Mouse (Mus musculus): ENCODE data around the gene Gbf1. TPM values are rescaled to one million over a fixed set of nuclear protein-coding genes. Genes with fewer than 3 reads are reported as not detected.

Gbf1 gene
- total and polyA plus RNA-seq, 3 experiments, result 39.9 to 49.3 (median 40.0) TPM

- H3K79me2 ChIP-seq (replicated peaks; ENCODE audit: control insufficient read depth, insufficient read depth, low read length), result no peaks in the 10 kb centered on the region
- DNase-seq, result no peak
- WGBS, result 58% methylated on average over 5 of the region's 5 CpGs
- no peaks in the 10 kb centered on the region for H3K4me1 ChIP-seq (ENCODE audit: control insufficient read depth, insufficient read depth, low read length)
- H3K4me3 ChIP-seq, result no peak overlapping the region
- no peaks in the 10 kb centered on the region; the same call in 1 of the 2 replicates for H3K36me3 ChIP-seq (ENCODE audit: control insufficient read depth, insufficient read depth, low read length)
- TF ChIP-seq POLR2A (IDR thresholded peaks at IDR 0.05; ENCODE audit: insufficient read depth, low read depth, low read length) (no peak), CTCF (IDR thresholded peaks at IDR 0.05) (no peak), EP300 (IDR thresholded peaks at IDR 0.05; ENCODE audit: insufficient read depth, low read depth, low read length) (no peak)
- no peak overlapping the region for H3K9ac ChIP-seq (ENCODE audit: low read depth, low read length)
- intact Hi-C loops (cut with DNase I), result no loop called here
- no peaks in the 10 kb centered on the region for H3K27me3 ChIP-seq (ENCODE audit: control insufficient read depth, insufficient read depth, low read length)
- H3K27ac ChIP-seq, result no peak overlapping the region
Observed at GRCm38 (mm10) chr19:46242416-46242815, 90.1 kb downstream of the Gbf1 start.

- intact Hi-C loops (cut with DNase I), result no loop called here
- WGBS, result 78% methylated on average over 5 of the region's 5 CpGs
- no peak overlapping the region for H3K27ac ChIP-seq
- no peak for DNase-seq
- no peaks in the 10 kb centered on the region for H3K79me2 ChIP-seq (replicated peaks; ENCODE audit: control insufficient read depth, insufficient read depth, low read length)
- H3K9ac ChIP-seq (ENCODE audit: low read depth, low read length), result no peak overlapping the region
- H3K4me3 ChIP-seq, result no peak overlapping the region
- H3K27me3 ChIP-seq (ENCODE audit: control insufficient read depth, insufficient read depth, low read length), result no peaks in the 10 kb centered on the region
- no peak for TF ChIP-seq EP300 (IDR thresholded peaks at IDR 0.05; ENCODE audit: insufficient read depth, low read depth, low read length)
- no peak for TF ChIP-seq CTCF (IDR thresholded peaks at IDR 0.05)
- no peak for TF ChIP-seq POLR2A (IDR thresholded peaks at IDR 0.05; ENCODE audit: insufficient read depth, low read depth, low read length)
- H3K36me3 ChIP-seq (ENCODE audit: control insufficient read depth, insufficient read depth, low read length), result no peaks in the 10 kb centered on the region; the same call in 1 of the 2 replicates
- no peaks in the 10 kb centered on the region for H3K4me1 ChIP-seq (ENCODE audit: control insufficient read depth, insufficient read depth, low read length)
Observed at GRCm38 (mm10) chr19:46244628-46245027, 92.3 kb downstream of the Gbf1 start.

- no peak for DNase-seq
- intact Hi-C loops (cut with DNase I), result no loop called here
- H3K9ac ChIP-seq (ENCODE audit: low read depth, low read length), result no peak overlapping the region
- H3K4me3 ChIP-seq, result no peak overlapping the region
- WGBS, result 19% methylated on average over 7 of the region's 7 CpGs
- H3K27me3 ChIP-seq (ENCODE audit: control insufficient read depth, insufficient read depth, low read length), result no peaks in the 10 kb centered on the region
- TF ChIP-seq EP300 (IDR thresholded peaks at IDR 0.05; ENCODE audit: insufficient read depth, low read depth, low read length) (no peak), CTCF (IDR thresholded peaks at IDR 0.05) (peak; percentile 53)
- no peaks in the 10 kb centered on the region for H3K79me2 ChIP-seq (replicated peaks; ENCODE audit: control insufficient read depth, insufficient read depth, low read length)
- H3K36me3 ChIP-seq (ENCODE audit: control insufficient read depth, insufficient read depth, low read length), result no peaks in the 10 kb centered on the region; the same call in 1 of the 2 replicates
- no peak overlapping the region for H3K27ac ChIP-seq
- H3K4me1 ChIP-seq (ENCODE audit: control insufficient read depth, insufficient read depth, low read length), result no peaks in the 10 kb centered on the region
Observed at GRCm38 (mm10) chr19:46248991-46249390, 96.7 kb downstream of the Gbf1 start.

- Histone ChIP-seq H3K36me3 (ENCODE audit: control insufficient read depth, insufficient read depth, low read length) (no peaks in the 10 kb centered on the region), H3K27me3 (ENCODE audit: control insufficient read depth, insufficient read depth, low read length) (no peaks in the 10 kb centered on the region), H3K27ac (no peak overlapping the region), H3K9ac (ENCODE audit: low read depth, low read length) (no peak overlapping the region), H3K4me3 (no peak overlapping the region), H3K79me2 (replicated peaks; ENCODE audit: control insufficient read depth, insufficient read depth, low read length) (no peaks in the 10 kb centered on the region), H3K4me1 (ENCODE audit: control insufficient read depth, insufficient read depth, low read length) (no peaks in the 10 kb centered on the region)
- WGBS, result 43% methylated on average over 7 of the region's 7 CpGs
- peak; percentile 94 for TF ChIP-seq CTCF (IDR thresholded peaks at IDR 0.05)
- no peak for TF ChIP-seq EP300 (IDR thresholded peaks at IDR 0.05; ENCODE audit: insufficient read depth, low read depth, low read length)
- DNase-seq, result no peak
- intact Hi-C loops (cut with DNase I), result loop anchor here (1.0 to 5.0 kb wide), 2 partner anchors 119 to 167 kb away; no protein-coding TSS in a partner anchor
Observed at GRCm38 (mm10) chr19:46254163-46254752, 101.9 kb downstream of the Gbf1 start.

- no peak for DNase-seq
- no peak overlapping the region for H3K4me3 ChIP-seq
- H3K36me3 ChIP-seq (ENCODE audit: control insufficient read depth, insufficient read depth, low read length), result peaks cover 3% of the 10 kb centered on the region
- no peak for TF ChIP-seq POLR2A (IDR thresholded peaks at IDR 0.05; ENCODE audit: insufficient read depth, low read depth, low read length)
- TF ChIP-seq EP300 (IDR thresholded peaks at IDR 0.05; ENCODE audit: insufficient read depth, low read depth, low read length), result no peak
- TF ChIP-seq CTCF (IDR thresholded peaks at IDR 0.05), result no peak
- WGBS, result 93% methylated on average over 7 of the region's 7 CpGs
- H3K27me3 ChIP-seq (ENCODE audit: control insufficient read depth, insufficient read depth, low read length), result no peaks in the 10 kb centered on the region
- H3K27ac ChIP-seq, result no peak overlapping the region
- no peak overlapping the region for H3K9ac ChIP-seq (ENCODE audit: low read depth, low read length)
- no peaks in the 10 kb centered on the region for H3K4me1 ChIP-seq (ENCODE audit: control insufficient read depth, insufficient read depth, low read length)
- intact Hi-C loops (cut with DNase I), result no loop called here
- H3K79me2 ChIP-seq (replicated peaks; ENCODE audit: control insufficient read depth, insufficient read depth, low read length), result no peaks in the 10 kb centered on the region
Observed at GRCm38 (mm10) chr19:46264762-46265161, 112.5 kb downstream of the Gbf1 start.

GRCm38 (mm10) chr19:46275307-46275706 is 123.0 kb downstream of the Gbf1 start:
- Histone ChIP-seq H3K4me1 (ENCODE audit: control insufficient read depth, insufficient read depth, low read length) (no peaks in the 10 kb centered on the region), H3K9ac (ENCODE audit: low read depth, low read length) (no peak overlapping the region), H3K4me3 (no peak overlapping the region), H3K79me2 (replicated peaks; ENCODE audit: control insufficient read depth, insufficient read depth, low read length) (no peaks in the 10 kb centered on the region), H3K36me3 (ENCODE audit: control insufficient read depth, insufficient read depth, low read length) (no peaks in the 10 kb centered on the region), H3K27ac (no peak overlapping the region), H3K27me3 (ENCODE audit: control insufficient read depth, insufficient read depth, low read length) (no peaks in the 10 kb centered on the region)
- no peak for DNase-seq
- TF ChIP-seq EP300 (IDR thresholded peaks at IDR 0.05; ENCODE audit: insufficient read depth, low read depth, low read length), result no peak
- TF ChIP-seq CTCF (IDR thresholded peaks at IDR 0.05), result peak; percentile 69
- intact Hi-C loops (cut with DNase I), result no loop called here
